Mouse (Mus musculus) heart, adult 2 months (tissue): ENCODE results near the gene Pparg. TPM values are rescaled to one million over a fixed set of nuclear protein-coding genes. Genes with fewer than 3 reads are reported as not detected.

ENCODE experiments used
- DNase-seq, 2 experiments: peaks; one replicate each; pipeline ENCODE4 v3.0.0; 2021
- H3K27ac ChIP-seq: fragments of 200-600 bp; 2 replicates; pipeline ENCODE4 v1.8.1; 2022
- H3K27me3 ChIP-seq: fragments of 200-500 bp; 2 replicates; pipeline ENCODE4 v1.6.1; 2012; ENCODE audit warnings: mild to moderate bottlenecking, low read length, inconsistent platforms, mixed read lengths; ENCODE audit not compliant: control insufficient read depth, insufficient read depth
- H3K36me3 ChIP-seq: fragments of 200-500 bp; 2 replicates; pipeline ENCODE4 v1.6.1; 2012; ENCODE audit warnings: low read length, inconsistent platforms; ENCODE audit not compliant: control insufficient read depth, insufficient read depth
- H3K4me1 ChIP-seq: fragments of 200-500 bp; 2 replicates; pipeline ENCODE4 v1.6.1; 2011; ENCODE audit warnings: low read length; ENCODE audit not compliant: control insufficient read depth, insufficient read depth
- H3K4me3 ChIP-seq: fragments of 200-600 bp; 2 replicates; pipeline ENCODE4 v1.8.1; 2022
- H3K79me2 ChIP-seq: fragments of 200-500 bp; replicated peaks from 2 replicates; pipeline ENCODE4 v1.6.1; 2012; ENCODE audit warnings: mild to moderate bottlenecking, inconsistent platforms, low read length, moderate library complexity, mixed read lengths; ENCODE audit not compliant: control insufficient read depth, insufficient read depth
- H3K9ac ChIP-seq: fragments of 200-500 bp; 2 replicates; pipeline ENCODE4 v1.6.1; 2012; ENCODE audit warnings: low read depth, mild to moderate bottlenecking, control low read depth, inconsistent platforms, low read length, mixed read lengths
- CTCF ChIP-seq: fragments of 200-600 bp; IDR thresholded peaks from 2 replicates; pipeline ENCODE4 v1.8.1; 2022; ENCODE audit warnings: antibody characterized with exemption, mild to moderate bottlenecking, moderate library complexity
- EP300 ChIP-seq: fragments of 200-500 bp; IDR thresholded peaks from 2 replicates; pipeline ENCODE4 v1.6.1; 2011; ENCODE audit warnings: low read depth, low read length, control low read depth; ENCODE audit not compliant: insufficient read depth
- POLR2A ChIP-seq: fragments of 200-500 bp; IDR thresholded peaks from 2 replicates; pipeline ENCODE4 v1.6.1; 2011; ENCODE audit warnings: mild to moderate bottlenecking, low read depth, low read length, control low read depth; ENCODE audit not compliant: insufficient read depth
- WGBS: fragments of 180-500 bp; shearing (Covaris S2); methylation state at CpG from one replicate; pipeline ENCODE4 v1.1.7; 2018; 5-methylcytosine and 5-hydroxymethylcytosine counted together
- intact Hi-C: fragments of 180-260 bp; cut with DNase I; formaldehyde crosslinking; loops from one replicate; pipeline ENCODE4 v1.15.1; 2025
- polyA plus RNA-seq: library from polyadenylated mRNA; depleted of rRNA; stranded (reverse); fragments of >200 nt; gene quantifications from 2 replicates; pipeline ENCODE4 v1.2.3, GENCODE M21; 2012
- total RNA-seq, 2 experiments: library from RNA; stranded (reverse); gene quantifications; 2 replicates each; pipeline ENCODE4 v1.2.3; 2021

The Pparg gene
- total and polyA plus RNA-seq, 3 experiments, result 11.6 to 15.7 (median 11.7) TPM

DNA sequence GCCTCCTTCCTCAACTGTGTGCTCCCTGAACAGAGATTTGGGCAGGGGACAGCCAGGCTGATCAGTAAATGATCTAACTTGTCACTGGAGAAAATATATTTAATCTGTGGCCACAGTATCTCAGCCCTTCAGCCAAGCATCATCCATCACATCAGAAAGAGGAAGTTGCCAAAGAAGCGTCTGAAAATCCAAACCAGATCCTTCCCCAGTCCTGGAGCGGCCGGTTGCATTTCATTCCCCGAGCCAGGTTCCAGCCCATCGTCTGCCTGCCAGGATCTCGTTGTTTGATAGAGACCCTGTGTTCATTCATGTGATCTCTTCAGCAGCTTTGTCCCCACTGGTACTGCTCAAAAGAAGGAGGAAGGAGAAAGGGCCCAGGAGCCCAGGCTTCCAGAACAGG lies 124.9 kb downstream of the Pparg start:
- no peak overlapping the region for H3K27ac ChIP-seq

DNA sequence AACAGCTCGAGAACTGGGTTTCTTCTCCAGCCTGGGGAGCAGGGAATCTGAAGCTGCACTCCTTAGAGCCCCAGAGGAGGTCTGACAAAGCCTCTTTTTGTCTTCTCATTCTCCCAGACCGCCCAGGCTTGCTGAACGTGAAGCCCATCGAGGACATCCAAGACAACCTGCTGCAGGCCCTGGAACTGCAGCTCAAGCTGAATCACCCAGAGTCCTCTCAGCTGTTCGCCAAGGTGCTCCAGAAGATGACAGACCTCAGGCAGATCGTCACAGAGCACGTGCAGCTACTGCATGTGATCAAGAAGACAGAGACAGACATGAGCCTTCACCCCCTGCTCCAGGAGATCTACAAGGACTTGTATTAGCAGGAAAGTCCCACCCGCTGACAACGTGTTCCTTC lies 129.1 kb downstream of the Pparg start:
- H3K4me1 ChIP-seq, result peaks cover 3% of the 10 kb centered on the region
- H3K4me3 ChIP-seq, result no peak overlapping the region
- DNase-seq, result no peak
- no peaks in the 10 kb centered on the region for H3K79me2 ChIP-seq
- H3K9ac ChIP-seq, result no peak overlapping the region
- intact Hi-C loops, result no loop called here
- TF ChIP-seq CTCF (no peak), POLR2A (no peak), EP300 (no peak)
- peaks cover 8% of the 10 kb centered on the region for H3K36me3 ChIP-seq
- H3K27me3 ChIP-seq, result no peaks in the 10 kb centered on the region
- H3K27ac ChIP-seq, result no peak overlapping the region
- 85% methylated on average over 9 of the region's 9 CpGs for WGBS

More for the DNA sequence above, 124.9 kb downstream of the Pparg start:
- intact Hi-C loops, result no loop called here
- Histone ChIP-seq H3K36me3 (peaks cover 6% of the 10 kb centered on the region), H3K27me3 (no peaks in the 10 kb centered on the region), H3K4me1 (peaks cover under 1% of the 10 kb centered on the region), H3K79me2 (no peaks in the 10 kb centered on the region), H3K4me3 (no peak overlapping the region), H3K9ac (no peak overlapping the region)
- DNase-seq, result no peak
- WGBS, result 70% methylated on average over 6 of the region's 6 CpGs
- TF ChIP-seq POLR2A (no peak), EP300 (no peak), CTCF (no peak)

DNA sequence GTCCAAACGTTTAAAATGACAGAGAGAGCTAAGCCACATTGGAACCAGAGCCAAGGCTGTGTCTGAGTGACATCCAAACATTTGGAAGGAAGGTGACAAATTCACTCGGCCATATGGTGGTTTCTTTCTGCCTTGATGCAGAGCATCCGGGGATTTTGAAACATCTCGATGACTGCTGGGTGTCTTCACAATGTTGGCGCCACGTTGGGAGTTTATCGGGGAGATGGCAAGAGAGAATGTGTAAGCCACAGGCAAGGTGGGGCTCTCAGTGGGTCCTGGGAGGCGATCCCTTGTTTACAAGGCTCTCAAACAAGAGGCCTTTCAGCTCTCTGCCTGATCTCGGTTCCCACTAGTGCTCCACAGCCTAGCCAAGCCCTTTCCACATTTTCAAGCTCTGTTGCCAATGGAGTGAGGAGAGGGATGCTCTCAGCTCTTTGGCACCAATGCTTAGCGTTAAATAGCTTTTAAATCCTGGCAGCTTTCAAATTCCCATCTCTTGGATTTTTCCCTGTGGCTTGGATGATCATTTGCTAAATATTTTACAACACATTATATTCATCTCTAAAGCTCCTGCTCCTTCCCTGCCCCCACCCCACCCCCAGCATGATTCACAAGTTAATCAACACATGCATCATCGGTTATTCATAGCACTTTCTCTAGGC lies 132.3 kb downstream of the Pparg start:
- WGBS, result 53% methylated on average over 11 of the region's 11 CpGs
- intact Hi-C loops, result no loop called here

DNA sequence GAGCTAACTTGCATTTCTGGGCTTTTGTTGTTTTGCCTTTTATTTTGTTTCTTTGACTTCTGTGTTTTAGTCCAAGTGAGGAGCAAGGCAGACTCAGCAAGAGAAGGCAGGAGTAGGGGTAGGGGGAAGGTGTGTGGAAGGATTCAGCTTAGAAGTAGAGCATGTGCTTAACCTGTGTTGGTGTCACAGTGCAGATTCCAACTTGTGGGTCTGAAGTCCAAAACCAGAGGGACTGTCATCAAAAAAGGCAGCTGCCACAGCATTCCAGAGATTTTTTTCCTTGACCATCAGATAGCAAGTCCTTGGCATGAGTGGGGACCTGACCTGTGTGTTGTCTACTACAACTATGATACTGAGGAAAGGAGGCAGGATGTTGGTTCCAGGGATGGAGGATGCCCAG lies 133.1 kb downstream of the Pparg start:
- DNase-seq, result no peak
- peaks cover 8% of the 10 kb centered on the region for H3K36me3 ChIP-seq
- no peak overlapping the region for H3K4me3 ChIP-seq
- no peak overlapping the region for H3K27ac ChIP-seq
- no peaks in the 10 kb centered on the region for H3K27me3 ChIP-seq
- peaks cover 3% of the 10 kb centered on the region; the same call in 1 of the 2 replicates for H3K4me1 ChIP-seq
- TF ChIP-seq POLR2A (no peak), CTCF (no peak), EP300 (no peak)
- H3K9ac ChIP-seq, result no peak overlapping the region
- no peaks in the 10 kb centered on the region for H3K79me2 ChIP-seq
- intact Hi-C loops, result no loop called here

More for the DNA sequence above, 132.3 kb downstream of the Pparg start:
- Histone ChIP-seq H3K36me3 (peaks cover 8% of the 10 kb centered on the region), H3K27ac (peak overlapping the region; percentile 0; the same call in 1 of the 2 replicates), H3K27me3 (no peaks in the 10 kb centered on the region), H3K9ac (no peak overlapping the region), H3K4me1 (peaks cover 3% of the 10 kb centered on the region; the same call in 1 of the 2 replicates), H3K79me2 (no peaks in the 10 kb centered on the region), H3K4me3 (no peak overlapping the region)
- no peak for TF ChIP-seq CTCF
- no peak for TF ChIP-seq POLR2A
- TF ChIP-seq EP300, result no peak
- DNase-seq, result peak in 1 of 2 experiments; percentile 27

DNA sequence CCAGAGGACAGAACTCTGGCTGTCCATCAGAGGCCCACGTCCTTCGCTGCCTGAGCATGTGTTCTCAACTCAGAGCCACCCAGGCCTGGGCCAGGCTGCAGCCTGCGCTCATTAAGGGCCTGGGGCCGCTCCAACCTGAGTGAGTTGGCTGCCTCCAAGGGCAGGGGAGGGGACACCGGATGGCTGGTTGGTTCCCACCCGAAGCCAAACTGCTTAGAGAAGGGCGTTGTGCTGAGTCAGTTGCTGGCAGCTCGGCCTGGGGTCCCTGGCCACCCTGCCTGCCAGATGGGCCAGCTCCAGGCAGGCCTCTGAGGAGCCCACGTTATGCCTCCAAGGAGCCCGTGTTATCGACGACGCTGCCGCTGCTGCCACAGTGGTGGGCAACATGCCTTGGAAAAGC lies 138.8 kb downstream of the Pparg start:
- Histone ChIP-seq H3K4me1 (peaks cover 3% of the 10 kb centered on the region), H3K27me3 (no peaks in the 10 kb centered on the region), H3K9ac (no peak overlapping the region), H3K36me3 (peaks cover 2% of the 10 kb centered on the region; the same call in 1 of the 2 replicates), H3K27ac (no peak overlapping the region), H3K79me2 (no peaks in the 10 kb centered on the region), H3K4me3 (no peak overlapping the region)
- TF ChIP-seq POLR2A (no peak), CTCF (no peak), EP300 (no peak)
- peak; percentile 68 to 84 for DNase-seq
- intact Hi-C loops, result loop anchor here (5.0 kb wide), 1 partner anchor 37 kb away; no protein-coding TSS in a partner anchor
- 70% methylated on average over 14 of the region's 14 CpGs for WGBS

DNA sequence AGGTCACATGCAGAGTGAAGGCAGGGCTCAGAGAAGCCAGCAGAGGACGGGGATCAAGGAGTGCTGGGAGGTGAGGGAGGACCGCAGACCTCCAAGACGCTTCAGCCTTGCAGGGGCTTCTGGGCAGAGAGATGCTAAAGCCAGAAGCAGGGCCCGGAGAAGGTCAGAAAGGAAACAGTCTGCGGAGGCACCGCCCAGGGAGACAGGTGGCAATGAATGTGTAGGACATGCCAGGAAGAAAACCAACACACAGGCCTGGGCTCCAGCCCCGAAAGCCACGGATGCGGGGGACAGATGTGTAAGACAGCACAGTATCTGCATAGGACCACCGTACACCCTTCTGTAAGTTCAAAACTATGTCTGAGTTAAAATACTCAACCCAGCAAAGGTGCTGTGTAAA lies 139.5 kb downstream of the Pparg start:
- WGBS, result 86% methylated on average over 10 of the region's 10 CpGs
- no peak for TF ChIP-seq CTCF
- no peak for TF ChIP-seq POLR2A
- TF ChIP-seq EP300, result no peak
- H3K9ac ChIP-seq, result no peak overlapping the region
- H3K4me1 ChIP-seq, result peaks cover 3% of the 10 kb centered on the region
- no peaks in the 10 kb centered on the region for H3K27me3 ChIP-seq
- H3K36me3 ChIP-seq, result peaks cover 2% of the 10 kb centered on the region; the same call in 1 of the 2 replicates
- intact Hi-C loops, result no loop called here
- no peak for DNase-seq
- H3K79me2 ChIP-seq, result no peaks in the 10 kb centered on the region
- no peak overlapping the region; the same call in 1 of the 2 replicates for H3K27ac ChIP-seq
- no peak overlapping the region for H3K4me3 ChIP-seq
